Mouse (Mus musculus) left cerebral cortex, postnatal 25 days (tissue): ENCODE measurements around the gene Nhlh2. TPM values are rescaled to one million over a fixed set of nuclear protein-coding genes. Genes with fewer than 3 reads are reported as not detected.
A peak's percentile ranks its signal among the peaks of the same experiment; 100 is the strongest.

Source experiments
- DNase-seq, 2 experiments: peaks; one replicate each; pipeline ENCODE4 v3.0.0; 2022; ENCODE audit warnings: low spot score in 2 of 2, mixed read lengths in 1 of 2
- intact Hi-C: fragments of 180-260 bp; cut with DNase I; formaldehyde crosslinking; loops from one replicate; pipeline ENCODE4 v1.15.1; 2025
- total RNA-seq, 2 experiments: library from RNA; stranded (reverse); gene quantifications; 2 replicates each; pipeline ENCODE4 v1.2.3; 2021

Nhlh2 gene
- under 1 TPM; 0.18 to 0.27 TPM for total RNA-seq

- no peak for DNase-seq
- intact Hi-C loops = no loop called here
Observed at GRCm38 (mm10) chr3:102009926-102010381, at the start of gene Nhlh2. TSS of gene Nhlh2 (plus strand) at chr3:102010076.

DNA sequence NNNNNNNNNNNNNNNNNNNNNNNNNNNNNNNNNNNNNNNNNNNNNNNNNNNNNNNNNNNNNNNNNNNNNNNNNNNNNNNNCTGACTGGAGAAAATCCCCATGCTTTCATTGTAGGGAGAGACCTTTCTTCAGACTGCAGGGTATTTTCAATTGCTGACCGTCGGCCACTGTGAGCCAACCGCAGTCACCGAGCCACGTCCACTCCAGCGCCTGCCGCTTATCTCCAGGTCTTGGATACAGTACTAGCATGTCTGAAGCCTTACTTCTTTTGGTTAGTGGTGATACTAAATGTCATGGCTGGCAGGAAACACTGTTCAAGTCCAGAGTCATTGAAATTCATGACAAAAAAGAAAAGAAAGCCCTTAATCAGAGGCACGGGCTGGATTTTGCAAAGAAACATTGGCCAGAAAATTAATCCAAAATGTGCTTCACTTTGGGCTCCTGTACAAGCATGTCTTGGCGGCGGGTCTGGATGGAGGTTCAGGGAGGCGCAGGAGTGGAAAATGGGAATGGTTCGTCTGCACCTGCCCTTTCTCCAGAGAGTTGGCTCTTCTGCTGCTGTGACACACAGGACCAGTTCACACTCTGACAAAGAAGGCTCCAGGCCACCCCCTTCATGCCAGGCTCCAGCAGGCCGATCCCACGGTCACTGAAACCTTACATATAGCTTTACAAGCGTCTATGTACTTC lies 48.6 kb upstream of the Nhlh2 start:
- no peak for DNase-seq
- intact Hi-C loops = no loop called here

DNA sequence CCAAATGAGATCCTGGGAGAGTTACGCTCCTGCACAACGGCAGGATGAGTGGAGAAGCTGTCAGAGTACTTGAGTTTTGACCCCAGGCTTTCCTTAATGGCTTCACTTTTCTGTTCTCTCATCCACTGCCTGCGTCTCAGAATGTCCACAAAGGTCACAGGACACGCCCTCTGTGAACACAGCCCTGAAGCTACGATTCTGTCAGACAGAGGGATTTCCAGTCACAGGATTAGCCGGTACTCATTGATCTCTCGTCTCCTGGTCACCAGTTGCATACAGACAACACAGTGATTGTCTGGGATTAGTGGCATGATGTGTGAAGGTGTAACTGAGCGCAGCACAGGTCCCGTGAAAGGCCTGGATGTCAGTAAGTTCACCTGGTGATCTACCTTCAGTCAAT lies 46.4 kb upstream of the Nhlh2 start:
- no peak for DNase-seq
- intact Hi-C loops = no loop called here

GRCm38 (mm10) chr3:101964352-101964751 lies 45.5 kb upstream of the Nhlh2 start:
- intact Hi-C loops = no loop called here
- DNase-seq = no peak

DNA sequence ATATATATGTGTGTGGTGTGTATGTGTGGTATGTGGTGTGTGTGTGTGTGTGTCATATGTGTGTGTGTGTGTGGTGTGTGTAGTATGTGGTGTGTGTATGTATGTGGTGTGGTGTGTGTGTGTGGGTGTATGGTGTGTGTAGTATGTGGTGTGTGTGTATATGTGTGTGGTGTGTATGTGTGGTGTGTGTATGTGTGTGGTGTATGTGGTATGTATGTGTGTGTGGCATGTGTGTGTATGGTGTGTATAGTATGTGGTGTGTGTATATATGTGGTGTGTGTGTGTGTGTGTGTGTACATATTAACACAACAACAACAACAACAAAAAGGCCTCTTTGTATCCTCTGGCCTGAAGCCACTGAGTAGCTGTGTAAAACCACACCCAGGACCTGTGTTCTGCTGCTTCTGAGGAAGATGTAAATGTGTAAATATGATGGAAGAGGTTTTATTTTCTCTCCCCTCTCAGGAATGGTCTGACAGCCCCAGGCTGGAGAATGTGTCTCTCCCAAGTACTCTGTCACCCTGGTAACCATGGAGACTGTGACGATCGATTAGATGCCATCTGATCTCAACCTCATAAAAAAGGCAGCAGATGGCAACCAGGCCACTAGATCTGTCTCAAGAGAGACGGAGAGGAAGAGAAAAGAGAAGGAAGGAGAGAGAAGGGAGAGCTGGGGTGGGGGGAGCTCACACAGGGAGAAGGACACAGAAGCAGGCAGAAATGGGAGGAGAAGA lies 42.9 kb upstream of the Nhlh2 start:
- no peak for DNase-seq
- intact Hi-C loops = no loop called here

DNA sequence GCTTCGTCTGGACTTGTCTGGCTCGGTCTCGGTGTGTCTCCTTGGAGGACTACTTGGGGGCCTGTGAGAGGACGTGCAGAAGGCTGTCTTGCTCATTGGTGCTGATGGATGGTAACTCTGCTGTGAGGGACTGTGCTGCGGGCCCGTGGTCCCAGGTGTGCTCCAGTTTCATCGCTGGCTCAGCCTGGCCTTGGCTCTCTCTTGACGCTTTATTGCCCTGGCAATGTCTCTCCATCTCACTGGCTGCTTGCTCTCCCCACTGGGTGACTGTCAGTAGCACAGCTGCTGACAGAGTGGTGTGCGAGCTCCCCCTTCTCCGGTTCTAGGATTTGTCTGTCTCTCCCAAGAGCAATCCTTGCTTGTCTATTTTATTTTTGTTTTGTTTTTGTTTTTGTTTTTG lies 34.5 kb upstream of the Nhlh2 start:
- no peak for DNase-seq
- intact Hi-C loops = no loop called here

- DNase-seq = peak; percentile 10 to 52
Observed at GRCm38 (mm10) chr3:101978299-101978994, 31.4 kb upstream of the Nhlh2 start.

DNA sequence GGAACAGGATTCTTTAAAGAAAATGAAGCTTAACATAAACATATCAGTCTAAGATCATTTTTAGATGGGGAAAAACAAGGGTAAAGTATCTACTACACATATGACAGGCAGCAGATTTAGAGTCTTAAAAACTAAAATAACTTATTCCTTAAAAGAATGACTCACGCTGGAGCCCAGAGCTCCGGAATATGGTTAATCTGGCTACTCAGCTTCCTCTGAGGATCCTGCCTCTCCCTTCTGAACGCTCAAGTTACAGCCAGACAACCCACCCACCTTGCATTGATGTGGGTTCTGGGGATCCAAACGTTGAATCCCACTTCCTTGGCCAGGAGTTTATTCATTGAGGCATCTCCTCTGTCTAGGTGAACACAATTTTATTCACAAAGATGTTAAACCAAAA lies 26.0 kb upstream of the Nhlh2 start:
- intact Hi-C loops = no loop called here
- DNase-seq = peak in 1 of 2 experiments; percentile 73

More at GRCm38 (mm10) chr3:101978299-101978994, 31.4 kb upstream of the Nhlh2 start:
- intact Hi-C loops = no loop called here

- peak in 1 of 2 experiments; percentile 19 for DNase-seq
- intact Hi-C loops = no loop called here
Observed at GRCm38 (mm10) chr3:101985634-101986033, 24.2 kb upstream of the Nhlh2 start.

DNA sequence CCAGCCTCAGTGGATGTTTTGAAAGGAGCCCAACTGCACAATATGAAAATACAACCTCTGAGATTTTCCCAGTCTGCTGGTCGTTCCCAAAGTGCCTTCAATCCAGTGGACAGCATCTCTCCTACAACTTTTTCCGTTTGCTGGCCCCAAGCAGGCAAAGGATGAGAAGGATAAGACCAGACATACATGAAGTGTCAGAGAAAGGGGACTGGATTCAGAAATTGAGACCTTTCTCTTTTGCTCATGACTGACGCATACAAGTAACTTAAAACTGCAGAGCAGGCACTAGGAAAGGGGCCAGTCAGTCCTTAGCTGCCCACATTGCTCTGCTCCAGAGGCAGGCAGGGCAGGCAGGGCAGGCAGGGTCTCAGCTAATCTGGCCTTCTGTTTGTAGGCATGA lies 19.7 kb upstream of the Nhlh2 start:
- DNase-seq = no peak
- intact Hi-C loops = no loop called here

GRCm38 (mm10) chr3:101990995-101991516 lies 18.8 kb upstream of the Nhlh2 start:
- no peak for DNase-seq
- intact Hi-C loops = no loop called here

GRCm38 (mm10) chr3:101997851-101998250 lies 12.0 kb upstream of the Nhlh2 start:
- intact Hi-C loops = no loop called here

GRCm38 (mm10) chr3:102010681-102011317 lies 923 bp downstream of the Nhlh2 start:
- intact Hi-C loops = no loop called here
- no peak for DNase-seq

More at GRCm38 (mm10) chr3:101997851-101998250, 12.0 kb upstream of the Nhlh2 start:
- no peak for DNase-seq

- DNase-seq = no peak
- intact Hi-C loops = loop anchor here (2.0 kb wide), 1 partner anchor 89 kb away; no protein-coding TSS in a partner anchor
Observed at GRCm38 (mm10) chr3:102011318-102012075, 1.6 kb downstream of the Nhlh2 start.

DNA sequence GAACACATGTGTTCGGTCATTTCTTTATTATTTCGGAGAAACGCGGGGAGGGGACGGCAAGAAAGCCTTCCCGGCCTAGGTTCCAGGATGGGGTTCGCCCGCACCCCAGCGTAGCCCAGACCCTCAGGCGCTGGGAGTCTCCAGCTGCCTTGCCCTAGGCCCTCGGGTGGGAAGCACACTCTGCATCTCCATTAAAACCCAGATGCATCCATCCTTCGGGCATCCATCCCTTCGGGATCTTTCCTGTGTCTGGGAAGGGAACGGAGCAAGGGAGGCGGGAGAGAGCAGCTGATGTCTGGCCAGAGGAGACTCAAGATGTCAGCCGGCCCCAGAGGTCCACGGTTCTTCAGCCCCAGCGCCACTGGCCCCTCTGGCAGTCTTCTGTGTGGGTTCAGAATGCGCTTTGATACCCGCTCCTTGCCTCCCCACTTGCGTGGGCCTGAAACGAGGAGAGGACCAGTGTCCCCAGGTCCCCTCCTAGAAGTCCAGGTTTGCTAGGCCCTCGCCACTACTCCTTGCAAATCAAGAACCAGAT lies 2.3 kb downstream of the Nhlh2 start:
- intact Hi-C loops = loop anchor here (2.0 kb wide), 1 partner anchor 89 kb away; no protein-coding TSS in a partner anchor
- DNase-seq = no peak

DNA sequence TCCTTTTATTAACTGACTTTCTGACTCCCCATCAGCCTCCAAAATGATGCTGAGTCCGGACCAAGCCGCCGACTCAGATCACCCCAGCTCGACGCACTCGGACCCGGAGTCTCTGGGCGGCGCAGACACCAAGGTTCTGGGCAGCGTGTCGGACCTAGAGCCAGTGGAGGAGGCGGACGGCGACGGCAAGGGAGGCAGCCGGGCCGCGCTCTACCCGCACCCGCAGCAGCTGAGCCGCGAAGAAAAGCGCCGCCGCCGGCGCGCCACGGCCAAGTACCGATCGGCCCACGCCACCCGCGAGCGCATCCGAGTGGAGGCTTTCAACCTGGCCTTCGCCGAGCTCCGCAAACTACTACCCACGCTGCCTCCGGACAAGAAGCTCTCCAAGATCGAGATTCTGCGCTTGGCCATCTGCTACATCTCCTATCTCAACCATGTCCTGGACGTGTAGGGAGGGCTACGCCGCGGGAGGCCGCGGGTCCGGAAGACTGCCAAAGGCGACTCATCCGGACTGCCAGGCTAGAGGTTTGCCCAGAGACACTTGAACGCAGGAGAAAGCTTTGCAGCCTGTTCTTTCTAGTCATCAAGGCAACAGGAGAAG lies 2.8 kb downstream of the Nhlh2 start:
- DNase-seq = peak; percentile 41 to 62
- intact Hi-C loops = loop anchor here (2.0 kb wide), 1 partner anchor 90 kb away; no protein-coding TSS in a partner anchor

DNA sequence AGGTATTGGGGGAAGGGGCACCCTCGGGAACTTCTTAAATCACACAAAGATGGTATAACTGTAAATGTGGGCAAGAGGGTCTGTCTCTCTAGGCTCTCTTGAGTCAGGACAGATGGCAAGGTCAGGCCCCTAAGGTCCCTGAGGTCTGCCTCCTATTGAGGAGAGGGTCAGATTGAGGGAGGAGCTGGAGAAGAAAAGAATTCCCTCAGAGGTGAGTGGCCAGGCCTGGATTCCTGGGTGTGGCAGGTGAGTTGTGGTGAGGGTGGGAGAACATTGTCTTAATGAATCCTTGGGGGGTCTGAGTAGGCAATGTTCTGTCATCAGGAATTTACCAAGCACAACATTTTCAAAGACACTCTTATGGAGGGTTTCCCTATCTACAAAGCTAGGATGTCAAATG lies 10.7 kb downstream of the Nhlh2 start:
- no peak for DNase-seq
- intact Hi-C loops = no loop called here

- intact Hi-C loops = no loop called here
- no peak for DNase-seq
Observed at GRCm38 (mm10) chr3:102022721-102023120, 12.8 kb downstream of the Nhlh2 start.
